Mouse (Mus musculus) limb, embryonic 12.5 days (tissue): ENCODE measurements around the gene 2300003K06Rik. TPM values are rescaled to one million over a fixed set of nuclear protein-coding genes. Genes with fewer than 3 reads are reported as not detected.
"Not testable (repeated sequence)": the region's sequence is repeated elsewhere in the genome, so short reads cannot be mapped to it uniquely, and the experiment has no call there.

ENCODE experiments used
- ATAC-seq: fragments of 200-750 bp; cut with Nextera tagmentation; 2 replicates; pipeline ENCODE4 v1.8.0; 2017; ENCODE audit warnings: low read depth, moderate TSS enrichment; ENCODE audit not compliant: insufficient number of reproducible peaks, insufficient read depth, low FRiP score, low TSS enrichment
- H3K27ac ChIP-seq: fragments of 300-500 bp; sonication (generic); 2 replicates; pipeline ENCODE4 v1.5.1; 2016; ENCODE audit warnings: mild to moderate bottlenecking, moderate library complexity
- H3K27me3 ChIP-seq: fragments of 300-500 bp; sonication (generic); 2 replicates; pipeline ENCODE4 v1.6.1; 2016; ENCODE audit warnings: mild to moderate bottlenecking, moderate library complexity
- H3K36me3 ChIP-seq: fragments of 300-500 bp; sonication (generic); 2 replicates; pipeline ENCODE4 v1.6.1; 2016; ENCODE audit warnings: mild to moderate bottlenecking, moderate library complexity
- H3K4me1 ChIP-seq: fragments of 300-500 bp; sonication (generic); replicated peaks from 2 replicates; pipeline ENCODE4 v1.6.1; 2016
- H3K4me2 ChIP-seq: fragments of 300-500 bp; sonication (generic); 2 replicates; pipeline ENCODE4 v1.6.1; 2016; ENCODE audit warnings: mild to moderate bottlenecking, moderate library complexity
- H3K4me3 ChIP-seq: fragments of 300-500 bp; sonication (generic); replicated peaks from 2 replicates; pipeline ENCODE4 v1.5.1; 2016; ENCODE audit warnings: mild to moderate bottlenecking
- H3K9ac ChIP-seq: fragments of 300-500 bp; sonication (generic); replicated peaks from 2 replicates; pipeline ENCODE4 v1.6.1; 2016; ENCODE audit warnings: mild to moderate bottlenecking, moderate library complexity
- H3K9me3 ChIP-seq: fragments of 300-500 bp; sonication (generic); 2 replicates; pipeline ENCODE4 v1.6.1; 2016; ENCODE audit warnings: mild to moderate bottlenecking, moderate library complexity
- WGBS: fragments of 180-500 bp; shearing (Covaris S2); methylation state at CpG from one replicate; pipeline ENCODE4 v1.1.7; 2016; 5-methylcytosine and 5-hydroxymethylcytosine counted together
- polyA plus RNA-seq: library from polyadenylated mRNA; unstranded; fragments of >200 nt; fragmentation: Nextera tagmentation; extraction: Ambion mirVana; gene quantifications from 2 replicates; pipeline ENCODE4 v1.2.1, GENCODE M21; 2016

Gene 2300003K06Rik
- polyA plus RNA-seq, 1 experiment from 2014 or later = not detected

- no CpG with 5 or more reads among the region's 1 CpGs for WGBS
- not testable (repeated sequence) for H3K27me3 ChIP-seq, H3K9me3 ChIP-seq, H3K4me2 ChIP-seq, H3K9ac ChIP-seq, H3K27ac ChIP-seq, H3K36me3 ChIP-seq, ATAC-seq, H3K4me3 ChIP-seq, H3K4me1 ChIP-seq
Measured at GRCm38 (mm10) chr11:99804346-99804745, 33.5 kb downstream of the 2300003K06Rik start, which contains the start of gene Gm11554. Gm11554 (minus strand) TSS chr11:99804446.

GRCm38 (mm10) chr11:99798832-99799231 is 39.0 kb downstream of the 2300003K06Rik start, which contains the start of gene Gm11569:
Gm11569 (minus strand) TSS chr11:99798932.
- not testable (repeated sequence) for H3K27ac ChIP-seq, H3K36me3 ChIP-seq, H3K4me2 ChIP-seq, H3K4me1 ChIP-seq, H3K27me3 ChIP-seq, H3K4me3 ChIP-seq, ATAC-seq, H3K9me3 ChIP-seq, H3K9ac ChIP-seq
- no CpG with 5 or more reads among the region's 1 CpGs for WGBS

- H3K4me3 ChIP-seq = no peak within 1 kb of the TSS
- WGBS = 80% methylated on average over 2 of the region's 2 CpGs
Measured at GRCm38 (mm10) chr11:99793367-99793766, 44.5 kb downstream of the 2300003K06Rik start, which contains the start of gene Gm11596. Gm11596 (minus strand) TSS chr11:99793467.

More at GRCm38 (mm10) chr11:99793367-99793766, 44.5 kb downstream of the 2300003K06Rik start, which contains the start of gene Gm11596:
- no peaks in the 10 kb centered on the region for H3K4me1 ChIP-seq
- no peak within 1 kb of the TSS for H3K9ac ChIP-seq
- no peak within 1 kb of the TSS for H3K27ac ChIP-seq
- no peaks in the 10 kb centered on the region for H3K36me3 ChIP-seq
- H3K27me3 ChIP-seq = no peaks in the 10 kb centered on the region
- H3K9me3 ChIP-seq = no peaks in the 10 kb centered on the region
- H3K4me2 ChIP-seq = no peak within 1 kb of the TSS
- ATAC-seq = no peak

Other genes starting within 250 kb of the 2300003K06Rik start
- not detected in 2 replicates for gene Krtap1-3, start 246.7 kb downstream of the 2300003K06Rik start, polyA plus RNA-seq
- not detected in 2 replicates for gene Krtap9-3, start 240.0 kb downstream of the 2300003K06Rik start, polyA plus RNA-seq
- not detected in 2 replicates for gene Gm11938, start 234.8 kb downstream of the 2300003K06Rik start, polyA plus RNA-seq
- not detected in 2 replicates for gene Gm11937, start 227.9 kb downstream of the 2300003K06Rik start, polyA plus RNA-seq
- not detected in 2 replicates for gene Krtap2-4, start 223.2 kb downstream of the 2300003K06Rik start, polyA plus RNA-seq
- gene Gm11562, start 217.6 kb downstream of the 2300003K06Rik start, polyA plus RNA-seq = not detected in 2 replicates
- gene Krtap4-1, start 209.8 kb downstream of the 2300003K06Rik start, polyA plus RNA-seq = not detected in 2 replicates
- not detected in 2 replicates for gene Krtap4-2, start 203.0 kb downstream of the 2300003K06Rik start, polyA plus RNA-seq
- gene Krtap4-7, start 194.0 kb downstream of the 2300003K06Rik start, polyA plus RNA-seq = not detected in 2 replicates
- not detected in 2 replicates for gene Gm11555, start 187.8 kb downstream of the 2300003K06Rik start, polyA plus RNA-seq
- not detected in 2 replicates for gene Gm11563, start 179.1 kb downstream of the 2300003K06Rik start, polyA plus RNA-seq
- gene Krtap4-6, start 172.1 kb downstream of the 2300003K06Rik start, polyA plus RNA-seq = not detected in 2 replicates
- not detected in 2 replicates for gene Gm14190, start 147.3 kb downstream of the 2300003K06Rik start, polyA plus RNA-seq
- not detected in 2 replicates for gene Gm14180, start 103.8 kb downstream of the 2300003K06Rik start, polyA plus RNA-seq
- gene Gm11595, start 65.2 kb downstream of the 2300003K06Rik start, polyA plus RNA-seq = not detected in 2 replicates
- not detected in 2 replicates for gene Krtap4-8, start 57.4 kb downstream of the 2300003K06Rik start, polyA plus RNA-seq
- gene Krtap4-9, start 52.9 kb downstream of the 2300003K06Rik start, polyA plus RNA-seq = not detected in 2 replicates
- not detected in 2 replicates for gene Gm11596, start 44.6 kb downstream of the 2300003K06Rik start, polyA plus RNA-seq
- gene Gm11569, start 39.1 kb downstream of the 2300003K06Rik start, polyA plus RNA-seq = not detected in 2 replicates
- not detected in 2 replicates for gene Gm11554, start 33.6 kb downstream of the 2300003K06Rik start, polyA plus RNA-seq
- gene Krtap4-13, start 28.2 kb downstream of the 2300003K06Rik start, polyA plus RNA-seq = not detected in 2 replicates
- not detected in 2 replicates for gene Gm11564, start 22.4 kb downstream of the 2300003K06Rik start, polyA plus RNA-seq
- gene Krtap4-16, start 13.5 kb upstream of the 2300003K06Rik start, polyA plus RNA-seq = not detected in 2 replicates
- gene Gm11568, start 19.9 kb upstream of the 2300003K06Rik start, polyA plus RNA-seq = not detected in 2 replicates
- gene Gm11559, start 26.4 kb upstream of the 2300003K06Rik start, polyA plus RNA-seq = not detected in 2 replicates
- not detected in 2 replicates for gene Krtap9-1, start 35.3 kb upstream of the 2300003K06Rik start, polyA plus RNA-seq
- gene Gm11567, start 41.1 kb upstream of the 2300003K06Rik start, polyA plus RNA-seq = not detected in 2 replicates
- gene Krtap31-1, start 69.9 kb upstream of the 2300003K06Rik start, polyA plus RNA-seq = not detected in 2 replicates
- not detected in 2 replicates for gene Gm11565, start 76.7 kb upstream of the 2300003K06Rik start, polyA plus RNA-seq
- gene Krtap31-2, start 98.2 kb upstream of the 2300003K06Rik start, polyA plus RNA-seq = not detected in 2 replicates
- not detected in 2 replicates for gene Krtap9-5, start 110.4 kb upstream of the 2300003K06Rik start, polyA plus RNA-seq
- gene Krtap29-1, start 141.0 kb upstream of the 2300003K06Rik start, polyA plus RNA-seq = not detected in 2 replicates
- not detected in 2 replicates for gene Krtap16-1, start 148.5 kb upstream of the 2300003K06Rik start, polyA plus RNA-seq
- gene Krtap17-1, start 155.9 kb upstream of the 2300003K06Rik start, polyA plus RNA-seq = 1.4 and 1.9 TPM in 2 replicates
- gene Krt33a, start 178.1 kb upstream of the 2300003K06Rik start, polyA plus RNA-seq = not detected in 2 replicates
- 0.18 and 0.27 TPM in 2 replicates for gene Krt33b, start 191.8 kb upstream of the 2300003K06Rik start, polyA plus RNA-seq
- not detected in 2 replicates for gene Krt34, start 203.5 kb upstream of the 2300003K06Rik start, polyA plus RNA-seq
- gene Krt31, start 212.5 kb upstream of the 2300003K06Rik start, polyA plus RNA-seq = not detected in 2 replicates